Mouse (Mus musculus) kidney, adult 9 months (tissue): ENCODE data around the gene Kcnq1.

Experiments used
- DNase-seq: peaks from one replicate; pipeline ENCODE4 v3.0.0; 2022

The Kcnq1 gene

GRCm38 (mm10) chr7:143432631-143433030 is 326.5 kb downstream of the Kcnq1 start:
- no peak for DNase-seq

- peak; percentile 19 for DNase-seq
Observed at GRCm38 (mm10) chr7:143433331-143433730, 327.2 kb downstream of the Kcnq1 start.

- DNase-seq, result no peak
Observed at GRCm38 (mm10) chr7:143437231-143437893, 331.2 kb downstream of the Kcnq1 start.

- no peak for DNase-seq
Observed at GRCm38 (mm10) chr7:143437894-143438581, 331.9 kb downstream of the Kcnq1 start.

GRCm38 (mm10) chr7:143438965-143439364 is 332.8 kb downstream of the Kcnq1 start:
- no peak for DNase-seq

GRCm38 (mm10) chr7:143444580-143444954 is 338.4 kb downstream of the Kcnq1 start:
- no peak for DNase-seq

GRCm38 (mm10) chr7:143444955-143445648 is 338.9 kb downstream of the Kcnq1 start:
- DNase-seq, result no peak

GRCm38 (mm10) chr7:143445651-143446460 is 339.7 kb downstream of the Kcnq1 start:
- DNase-seq, result no peak

- no peak for DNase-seq
Observed at GRCm38 (mm10) chr7:143447130-143447529, 341.0 kb downstream of the Kcnq1 start.

GRCm38 (mm10) chr7:143458963-143459331 is 352.8 kb downstream of the Kcnq1 start:
- no peak for DNase-seq

GRCm38 (mm10) chr7:143459332-143460211 is 353.4 kb downstream of the Kcnq1 start:
- no peak for DNase-seq

GRCm38 (mm10) chr7:143460217-143460834 is 354.2 kb downstream of the Kcnq1 start:
- no peak for DNase-seq

GRCm38 (mm10) chr7:143460874-143461273 is 354.7 kb downstream of the Kcnq1 start, which contains the start of gene Cdkn1c:
Cdkn1c (minus strand) TSS chr7:143461050.
- peak; percentile 89 for DNase-seq

GRCm38 (mm10) chr7:143461294-143461870 is 355.2 kb downstream of the Kcnq1 start:
- no peak for DNase-seq

GRCm38 (mm10) chr7:143461920-143462319 is 355.8 kb downstream of the Kcnq1 start:
- no peak for DNase-seq

- DNase-seq, result no peak
Observed at GRCm38 (mm10) chr7:143462516-143462915, 356.4 kb downstream of the Kcnq1 start.

- peak; percentile 68 for DNase-seq
Observed at GRCm38 (mm10) chr7:143463865-143464415, 357.8 kb downstream of the Kcnq1 start.

- no peak for DNase-seq
Observed at GRCm38 (mm10) chr7:143464811-143465560, 358.8 kb downstream of the Kcnq1 start.

GRCm38 (mm10) chr7:143466099-143466677 is 360.0 kb downstream of the Kcnq1 start:
- DNase-seq, result peak; percentile 79

GRCm38 (mm10) chr7:143467714-143468113 is 361.6 kb downstream of the Kcnq1 start:
- DNase-seq, result no peak
